Mouse (Mus musculus) monocyte, adult 2 months (primary cell): ENCODE data around the gene Atp6v0e.

Source experiments
- DNase-seq, 2 experiments: peaks; one replicate each; pipeline ENCODE4 v3.0.0; 2022; ENCODE audit warnings: low spot score in 2 of 2, low read depth in 1 of 2

Atp6v0e gene

DNA sequence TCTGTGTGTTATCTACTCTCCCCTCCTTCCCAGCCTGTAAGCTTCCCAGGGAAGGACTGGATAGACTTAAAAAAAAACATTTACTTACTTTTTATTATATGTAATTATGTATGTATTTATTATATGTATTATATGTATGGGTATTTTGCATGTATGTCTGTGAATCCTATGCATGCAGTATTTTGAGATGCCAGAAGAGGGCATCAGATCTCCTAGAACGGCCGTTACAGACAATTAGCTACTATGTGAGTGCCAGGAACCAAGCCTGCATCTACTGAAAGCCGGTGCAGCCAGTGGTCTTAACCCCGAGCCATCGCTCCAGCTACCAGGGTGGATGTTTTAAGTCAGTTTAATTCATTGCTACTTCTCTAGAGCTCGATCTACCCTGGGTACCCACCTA, 18.2 kb downstream of the Atp6v0e start:
- DNase-seq = no peak

DNA sequence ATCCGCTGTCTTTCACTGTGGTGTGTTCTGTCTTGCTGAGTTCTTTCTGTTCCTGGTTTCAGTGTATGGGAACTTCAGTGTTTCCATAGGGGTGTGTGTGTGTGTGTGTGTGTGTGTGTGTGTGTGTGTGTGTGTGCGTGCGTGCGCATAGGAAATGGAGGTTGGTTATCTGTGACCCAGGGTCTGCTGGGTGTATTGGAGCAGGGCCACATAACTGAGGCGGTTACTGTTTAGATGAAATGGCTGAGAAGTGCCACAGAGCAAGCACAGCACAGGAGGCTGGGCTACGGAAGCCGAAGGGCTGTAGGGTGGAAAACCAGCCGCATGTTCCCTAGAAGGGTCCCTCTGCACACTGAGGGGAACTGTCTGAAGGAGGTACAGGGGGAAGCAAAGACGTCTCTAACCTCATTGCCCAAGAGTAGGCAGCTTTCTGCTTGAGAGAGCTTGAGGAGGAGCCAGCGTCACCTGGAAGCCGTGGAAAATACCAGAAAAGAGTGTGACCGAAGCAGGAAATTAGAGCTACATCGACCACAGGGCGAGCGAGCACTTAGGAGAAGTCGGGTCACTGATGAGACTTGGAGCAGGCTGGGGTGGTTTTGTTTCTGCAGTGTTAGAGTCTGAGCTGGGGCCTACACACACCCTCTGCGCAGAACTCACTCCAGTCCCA, 23.4 kb downstream of the Atp6v0e start:
- DNase-seq = no peak

DNA sequence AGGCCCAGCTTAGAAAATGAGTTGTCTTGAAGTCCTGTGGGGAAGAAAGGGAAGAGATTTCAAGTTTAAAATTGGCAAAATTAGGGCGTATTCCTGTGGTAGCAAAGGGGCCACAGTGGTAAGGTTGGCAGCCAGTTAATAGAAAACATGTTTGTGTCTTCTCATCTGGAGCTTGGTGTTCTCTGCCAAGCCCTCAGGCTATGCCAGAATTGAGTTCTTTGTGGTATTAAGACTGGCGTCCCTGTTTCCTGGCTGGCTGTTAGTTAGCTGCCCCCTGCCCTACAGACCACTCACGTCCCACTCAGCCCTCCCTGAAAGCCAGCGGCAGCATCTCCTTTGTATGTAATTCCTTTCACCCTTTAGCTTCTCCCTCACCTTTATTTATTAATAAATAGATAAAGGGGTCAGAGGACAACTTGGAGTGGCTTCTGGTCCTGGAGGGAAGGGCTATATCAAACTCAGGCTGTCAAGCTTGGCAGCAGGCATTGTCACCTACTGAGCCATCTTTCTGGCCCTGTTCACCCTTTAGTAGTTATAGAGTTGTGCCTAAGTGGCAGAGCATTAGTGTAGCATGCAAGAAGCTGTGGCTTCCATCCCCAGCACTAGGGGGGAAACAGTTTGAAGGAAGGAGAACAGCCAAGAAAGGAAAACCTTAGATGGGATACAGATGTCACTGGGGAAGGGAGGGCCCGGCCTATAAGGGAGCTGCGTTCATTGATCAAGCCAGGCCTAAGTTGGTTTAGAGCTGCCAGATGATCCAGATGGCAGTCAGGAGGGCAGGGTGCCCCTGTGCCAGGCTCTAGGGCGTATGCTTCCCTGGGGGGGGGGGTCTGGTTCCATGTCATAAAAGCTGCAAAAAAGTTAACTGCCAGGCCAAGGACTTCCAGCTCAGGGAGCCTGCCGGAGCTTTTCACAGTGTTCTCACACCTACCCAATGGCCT, 26.0 kb downstream of the Atp6v0e start:
- no peak for DNase-seq

DNA sequence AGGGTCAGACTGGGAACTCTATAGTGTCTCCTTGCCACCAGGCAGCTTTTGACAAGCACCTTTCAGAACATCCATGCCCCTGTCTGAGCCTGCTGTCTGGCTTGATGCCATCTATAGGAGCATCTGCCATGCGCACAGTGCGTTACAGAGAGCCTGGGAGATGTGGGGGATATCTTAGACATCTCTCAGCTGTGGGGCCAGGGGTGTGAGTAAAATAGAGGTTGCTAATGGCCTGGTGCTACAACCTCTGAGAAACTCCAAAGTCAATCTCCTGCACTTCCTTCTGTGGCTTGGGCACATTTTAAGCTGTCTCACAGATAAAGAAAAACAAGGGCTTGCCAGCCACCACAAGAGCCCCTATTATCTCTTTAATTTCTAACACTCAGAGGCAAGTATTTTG, 26.8 kb downstream of the Atp6v0e start:
- DNase-seq = no peak

DNA sequence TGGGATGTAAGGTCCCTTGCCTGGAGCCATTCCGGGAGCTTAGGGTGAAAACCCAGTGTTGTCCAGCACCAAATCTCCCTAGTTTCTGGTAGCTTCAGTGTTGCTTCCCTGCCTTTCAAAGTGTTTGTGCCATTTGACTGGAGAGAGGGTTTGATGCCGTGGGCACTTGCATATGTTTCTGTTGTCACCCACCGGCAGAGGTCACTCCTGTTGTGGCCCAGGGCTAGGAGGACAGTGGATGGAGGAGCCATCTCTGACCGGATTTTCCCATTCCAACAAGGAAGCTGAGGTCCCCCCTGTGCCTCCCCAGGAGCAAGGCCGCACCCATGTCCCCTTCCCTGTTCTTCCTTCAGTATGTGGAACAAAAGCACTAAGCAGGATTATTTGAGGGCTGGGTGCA, 27.2 kb downstream of the Atp6v0e start:
- no peak for DNase-seq

DNA sequence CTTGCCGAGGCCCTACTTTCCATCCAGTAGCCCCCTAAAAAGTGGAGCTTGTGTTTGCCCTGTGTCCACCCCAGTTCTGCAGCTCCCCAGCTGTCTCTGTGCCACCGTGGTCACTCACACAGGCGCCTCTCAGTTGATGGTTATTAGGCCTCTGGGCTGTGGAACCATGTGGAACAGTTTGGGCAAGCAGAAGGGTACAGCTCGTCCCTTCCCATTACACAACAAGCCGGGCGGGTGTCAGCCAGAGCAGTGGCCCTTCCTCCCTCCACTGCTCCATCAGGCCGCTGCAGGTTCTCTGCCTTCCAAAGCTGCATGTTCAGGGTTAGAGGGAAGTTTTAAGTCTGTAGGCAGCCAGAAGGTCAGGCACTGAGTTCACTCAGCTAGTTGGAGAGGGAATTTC, 28.1 kb downstream of the Atp6v0e start:
- DNase-seq = no peak

DNA sequence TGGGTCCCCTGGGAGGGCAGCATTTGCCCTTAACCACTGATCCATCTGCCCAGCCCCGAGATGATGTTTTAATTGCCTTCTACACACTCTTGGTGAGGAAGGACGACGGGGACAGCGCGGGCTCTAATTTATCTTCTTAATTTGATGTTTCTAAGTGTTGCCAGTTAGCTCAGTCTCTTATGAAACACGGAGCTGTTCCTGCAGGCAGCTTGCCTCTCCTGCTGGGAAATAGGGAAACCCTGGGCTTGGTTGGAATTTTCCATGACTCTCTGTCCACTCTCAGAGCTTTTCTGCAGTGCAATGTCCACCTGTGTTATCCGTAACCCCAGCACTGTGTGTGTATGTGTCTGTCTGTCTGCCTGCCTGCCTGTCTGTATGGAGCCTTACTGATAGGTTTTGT, 30.4 kb downstream of the Atp6v0e start:
- DNase-seq = no peak

DNA sequence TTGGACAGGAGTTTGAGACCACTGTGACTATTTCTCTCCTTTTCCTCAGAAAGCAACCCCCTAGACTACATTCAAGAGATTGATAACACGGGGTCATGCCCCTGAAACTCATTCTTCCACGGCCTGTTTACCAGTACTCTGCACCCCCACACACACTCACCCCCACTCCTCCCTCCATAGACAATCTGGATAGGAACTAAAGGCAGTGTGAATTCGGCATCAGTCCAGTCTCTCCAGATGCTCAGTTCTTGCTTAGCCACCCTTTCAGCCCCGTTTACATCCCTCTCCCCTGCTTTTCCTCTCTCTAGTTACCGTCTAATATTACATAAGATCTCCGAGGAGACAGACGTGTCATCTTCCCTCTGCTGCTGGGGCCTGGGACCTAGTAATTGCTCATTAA, 31.1 kb downstream of the Atp6v0e start:
- DNase-seq = no peak

DNA sequence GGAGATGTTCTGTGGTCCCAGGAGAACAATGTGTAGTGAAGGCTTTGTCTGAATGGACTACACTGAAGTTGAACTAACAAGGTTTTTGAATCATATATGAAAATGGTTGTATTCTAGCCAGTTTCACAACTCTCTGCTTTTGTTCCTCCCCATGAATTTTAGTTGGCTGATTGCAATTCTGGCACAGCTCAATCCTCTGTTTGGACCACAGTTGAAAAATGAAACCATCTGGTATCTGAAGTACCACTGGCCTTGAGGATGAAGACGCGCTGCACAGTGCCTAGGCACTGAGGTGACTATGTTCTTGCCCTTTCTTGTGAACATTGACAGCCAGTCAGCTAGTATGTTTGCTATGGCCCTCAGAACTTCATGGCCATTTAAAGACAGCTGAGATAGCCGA, 32.2 kb downstream of the Atp6v0e start:
- no peak for DNase-seq

DNA sequence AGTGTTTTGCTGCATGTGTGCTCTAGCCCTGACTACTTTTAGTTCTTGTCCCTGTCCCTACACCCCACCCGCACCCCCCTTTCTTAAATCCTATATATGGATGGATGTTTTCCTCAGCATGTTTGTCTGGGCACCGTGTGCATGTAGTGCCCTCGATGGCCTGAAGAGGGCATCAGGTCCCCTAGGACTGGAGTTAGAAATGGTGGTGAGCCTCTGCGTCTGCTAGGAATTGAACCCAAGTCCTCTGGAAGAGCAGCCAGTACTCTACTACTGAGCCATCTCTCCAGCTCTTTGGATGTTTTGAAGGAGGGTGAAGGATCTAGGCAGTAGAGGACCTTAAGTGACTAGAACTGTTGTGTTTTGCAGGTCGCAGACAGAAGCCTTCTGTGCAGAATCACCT, 35.8 kb downstream of the Atp6v0e start:
- no peak for DNase-seq

DNA sequence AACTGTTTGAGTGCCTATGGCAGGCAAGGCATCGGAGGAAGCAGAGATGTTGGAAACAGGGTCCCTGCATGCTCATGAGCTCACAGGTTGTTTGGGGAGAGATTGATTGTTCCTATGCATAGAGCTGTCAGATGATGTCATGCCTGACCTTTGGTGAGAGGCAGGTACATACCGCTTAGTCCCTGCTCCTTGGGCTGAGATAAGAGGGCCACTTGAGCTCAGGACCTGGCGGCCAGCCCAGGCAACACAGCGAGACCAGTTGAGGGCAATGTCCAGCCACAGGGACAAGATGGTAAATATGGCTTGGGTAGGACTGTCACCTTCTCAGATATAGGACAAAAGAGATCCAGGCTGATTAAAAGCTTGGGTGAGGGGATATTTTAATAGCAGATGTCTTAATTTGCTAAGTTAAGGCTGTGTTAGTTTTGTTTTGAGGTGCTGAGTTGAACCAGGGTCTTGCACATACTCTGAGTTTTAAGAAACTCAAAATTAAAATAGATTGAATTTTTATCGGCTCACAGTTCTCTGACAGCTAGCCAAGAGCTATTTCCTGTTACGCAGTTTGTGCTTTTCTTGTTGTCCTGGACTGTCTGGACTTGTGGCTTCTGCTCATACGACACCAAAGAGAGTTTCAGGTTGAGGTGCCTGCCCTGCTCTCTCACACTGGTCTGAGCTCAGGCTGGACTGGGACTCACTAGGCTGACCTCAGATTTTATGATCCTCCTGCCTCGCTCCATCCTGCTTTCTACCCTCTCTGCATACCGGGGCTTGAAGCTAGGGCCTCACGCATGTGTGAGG, 37.0 kb downstream of the Atp6v0e start:
- DNase-seq = no peak

DNA sequence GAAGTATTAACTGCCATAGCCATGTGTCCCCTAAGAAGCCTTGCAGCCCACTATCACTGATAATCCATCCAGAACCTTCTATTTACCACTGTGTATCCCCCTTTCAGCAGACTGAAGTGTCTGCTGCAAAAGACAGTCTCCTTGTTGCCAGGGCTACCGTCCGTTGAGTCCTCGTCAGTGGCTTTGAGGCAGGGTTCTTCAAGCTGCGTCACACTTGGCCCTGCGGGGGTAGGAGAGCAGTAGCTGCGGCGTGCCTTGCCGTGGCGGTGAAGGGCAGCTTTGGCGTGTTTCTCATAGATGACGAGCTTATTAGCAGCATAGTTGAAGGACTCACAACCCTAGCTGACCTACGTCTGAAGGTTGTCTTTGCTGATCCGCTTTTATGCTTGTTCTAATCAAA, 38.5 kb downstream of the Atp6v0e start:
- DNase-seq = no peak

DNA sequence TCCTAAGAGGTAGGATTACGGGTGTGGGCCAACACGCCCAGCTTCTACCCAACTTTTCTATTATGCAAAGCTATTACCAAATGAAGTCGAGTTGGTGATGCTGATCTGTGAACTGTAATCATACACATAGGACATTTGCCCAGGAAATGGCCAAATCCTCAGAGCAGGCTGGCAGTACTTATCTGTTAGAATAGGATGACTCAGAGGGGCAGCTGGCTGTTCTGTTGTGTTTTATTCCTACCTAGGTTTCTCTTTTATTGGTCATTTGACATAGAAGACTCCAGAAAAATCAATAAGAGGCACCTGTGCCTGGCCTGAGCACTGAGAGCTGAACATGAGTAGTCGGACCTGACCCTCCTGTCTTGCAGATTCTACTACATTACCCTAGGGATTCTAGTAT, 39.6 kb downstream of the Atp6v0e start:
- no peak for DNase-seq

DNA sequence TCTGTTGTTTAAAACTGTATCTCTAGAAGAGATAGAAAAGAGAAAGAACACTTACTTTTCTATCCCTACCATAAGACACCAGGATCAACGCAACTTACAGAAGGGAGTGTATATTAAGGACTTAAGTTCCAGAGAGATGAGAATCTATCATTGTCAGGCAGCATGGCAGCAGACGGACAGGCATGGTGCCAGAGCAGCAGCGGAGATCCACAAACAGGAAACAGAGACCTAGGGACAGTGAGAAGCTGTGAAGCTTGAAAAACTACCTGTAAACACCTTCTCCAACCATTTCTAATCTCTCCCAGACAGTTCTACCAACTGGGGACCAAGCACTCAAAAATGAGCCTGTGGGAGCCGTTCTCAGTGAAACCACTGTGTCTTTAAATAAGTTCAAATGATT, 40.6 kb downstream of the Atp6v0e start:
- DNase-seq = no peak

DNA sequence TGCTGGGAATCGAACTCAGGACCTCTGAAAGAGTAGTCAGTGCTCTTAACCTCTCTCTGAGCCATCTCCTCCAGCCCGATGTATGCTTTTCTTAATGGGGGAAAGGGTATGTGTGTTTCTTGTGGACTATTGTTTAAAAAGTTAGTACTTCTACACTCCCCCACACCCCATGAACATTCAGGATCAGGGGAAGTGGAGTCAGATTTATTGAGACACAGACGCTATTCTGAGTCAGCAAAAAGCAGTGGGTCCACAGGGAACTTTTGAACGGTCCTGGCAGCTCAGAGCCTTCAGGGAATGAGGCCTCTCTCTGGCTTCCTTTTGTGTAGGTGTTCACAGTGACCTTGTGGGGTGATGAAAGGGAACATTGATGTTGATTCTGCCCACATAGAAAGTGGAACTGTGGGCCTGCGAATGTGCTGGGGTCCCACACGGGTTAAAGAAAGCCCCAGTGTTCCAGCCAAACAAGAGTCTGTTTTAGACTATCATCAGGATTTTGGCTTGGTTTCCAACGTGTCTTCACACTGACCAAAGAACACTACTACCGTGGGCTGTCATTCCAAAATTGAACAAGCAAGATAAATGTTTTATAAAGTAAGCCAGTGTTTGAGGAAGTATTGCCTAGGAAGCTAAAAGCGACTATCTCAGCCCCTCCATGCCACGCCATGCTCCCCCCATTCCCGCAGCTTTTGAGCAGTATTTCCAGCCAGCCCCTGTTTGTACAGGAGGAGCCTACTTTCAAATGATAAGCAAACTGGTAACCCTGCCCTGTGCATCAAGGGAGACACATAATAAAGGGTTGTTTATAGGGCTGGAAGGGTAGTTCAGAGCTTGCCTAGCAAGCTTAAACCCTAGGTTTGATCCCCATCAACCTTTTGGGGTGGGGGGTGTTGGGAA, 42.7 kb downstream of the Atp6v0e start:
- DNase-seq = no peak

DNA sequence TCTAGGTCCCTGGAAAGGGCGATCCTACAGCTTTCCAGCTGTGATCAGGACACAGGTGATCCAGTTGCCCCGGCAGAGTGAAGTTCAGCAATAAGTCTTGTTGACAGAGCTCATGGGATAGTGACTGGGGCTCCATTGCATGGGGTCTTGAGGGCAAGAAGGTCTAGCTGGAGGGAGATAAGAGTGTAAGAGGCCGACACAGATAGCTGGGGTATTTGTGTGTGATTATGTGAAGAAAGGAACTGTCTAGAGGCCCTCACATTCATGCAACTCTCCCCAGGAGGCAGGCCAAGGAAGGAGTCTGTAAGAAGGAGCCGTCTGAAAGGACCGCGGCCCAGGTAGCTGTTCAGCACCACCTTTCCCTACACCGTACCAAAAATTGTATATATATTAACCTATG, 44.0 kb downstream of the Atp6v0e start:
- DNase-seq = no peak

DNA sequence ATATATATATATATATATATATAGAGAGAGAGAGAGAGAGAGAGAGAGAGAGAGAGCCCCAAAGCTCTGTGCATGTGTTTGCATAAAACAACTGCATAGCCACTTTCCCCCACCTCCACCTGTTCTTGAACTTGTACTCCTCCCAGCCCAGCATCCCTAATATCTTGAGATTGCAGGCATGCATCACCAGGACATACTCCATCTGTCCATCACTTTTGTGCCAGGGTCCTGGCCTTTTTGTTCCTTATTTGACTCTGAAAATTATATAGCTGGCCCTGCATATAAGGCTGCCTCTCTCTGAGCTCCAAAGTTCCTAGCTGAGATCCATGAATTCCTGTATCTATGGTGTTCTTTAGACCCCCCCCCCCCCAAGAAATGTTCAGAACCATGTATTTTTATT, 45.5 kb downstream of the Atp6v0e start:
- DNase-seq = no peak

DNA sequence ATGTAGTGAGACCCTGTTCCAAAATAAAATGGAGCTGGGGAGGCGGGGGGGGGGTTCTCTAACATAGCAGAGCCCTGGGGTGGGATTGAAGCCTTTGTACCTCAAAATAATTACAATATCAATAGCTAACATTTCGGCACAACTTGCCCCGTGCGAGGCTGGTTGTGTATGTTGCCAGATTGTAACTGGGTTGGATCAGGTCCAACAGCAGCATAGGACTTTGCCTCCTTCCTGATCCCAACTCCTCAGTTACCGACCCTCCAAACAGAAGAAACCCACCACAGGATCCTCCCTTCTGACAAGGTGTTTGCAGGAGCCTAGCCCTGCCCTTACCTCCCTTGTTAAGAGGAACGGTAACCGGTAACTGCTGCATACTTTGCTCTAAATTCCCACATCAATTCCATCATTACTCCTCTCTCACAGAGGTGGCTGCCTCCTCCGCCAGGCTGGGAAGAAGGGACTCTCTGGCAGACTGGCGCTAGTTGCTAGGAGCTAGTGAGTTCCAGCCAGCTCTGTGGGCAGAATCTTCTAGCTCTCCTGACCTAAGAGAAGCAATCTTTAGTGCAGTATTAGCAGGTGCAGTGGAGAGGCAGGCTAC, 46.1 kb downstream of the Atp6v0e start:
- DNase-seq = no peak

DNA sequence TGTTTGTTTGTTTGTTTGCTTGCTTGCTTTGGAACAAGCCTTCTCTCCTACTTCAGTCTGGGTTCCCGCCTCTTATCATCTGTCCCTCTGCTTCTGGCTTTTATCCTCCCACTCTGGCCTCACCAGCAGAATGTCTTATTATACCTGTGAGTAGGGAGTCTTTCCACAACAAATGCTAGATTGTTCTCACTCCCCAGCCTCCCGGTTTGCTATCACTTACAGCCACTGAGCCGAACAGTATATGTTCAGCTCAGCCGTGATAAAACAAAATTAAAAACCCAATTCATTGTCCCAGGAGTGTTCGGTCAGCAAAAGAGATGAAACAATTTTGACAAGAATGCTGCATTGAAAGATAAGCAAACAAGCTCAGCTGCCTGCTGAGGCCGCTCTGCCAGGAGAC, 47.0 kb downstream of the Atp6v0e start:
- DNase-seq = no peak

DNA sequence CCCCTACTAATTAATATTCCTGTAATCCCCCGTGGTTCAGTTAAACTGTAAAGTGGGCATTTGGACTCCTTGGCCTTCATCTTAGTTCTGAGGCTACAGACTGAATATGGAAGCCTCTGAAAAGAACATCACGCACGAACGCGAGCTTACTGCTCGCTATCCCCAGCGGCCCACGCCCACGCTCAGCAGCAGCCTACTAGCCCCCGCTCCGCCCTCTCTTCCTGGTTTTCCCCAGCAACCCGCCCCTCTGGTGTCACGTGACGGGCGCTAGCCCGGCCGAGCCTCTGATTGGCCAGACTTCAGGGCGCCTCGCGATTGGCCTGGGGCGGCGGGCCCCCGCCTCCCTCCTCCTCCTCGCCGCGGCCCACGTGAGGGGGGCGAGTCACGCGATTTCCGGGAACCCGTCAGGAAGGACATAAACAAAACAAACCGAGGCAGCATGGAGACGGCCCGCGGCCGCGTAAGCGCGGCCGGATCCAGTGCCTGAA, 52.3 kb downstream of the Atp6v0e start, which contains the start of gene Crebrf:
TSS of gene Crebrf (plus strand) at position 380 of the 488 bp plus-strand sequence.
- peak; percentile 98 to 99 for DNase-seq
